Mouse (Mus musculus) megakaryocyte, embryonic 14.5 days (primary cell): ENCODE results near the gene Pkdcc.

Experiments used
- FLI1 ChIP-seq: IDR thresholded peaks from 2 replicates; pipeline ENCODE4 v1.6.1; 2012; ENCODE audit warnings: low read length, inconsistent platforms, mixed read lengths
- GATA1 ChIP-seq: IDR thresholded peaks from 3 replicates; pipeline ENCODE4 v1.6.1; 2012; ENCODE audit warnings: mixed read lengths, low read length, inconsistent platforms, borderline replicate concordance

DNA sequence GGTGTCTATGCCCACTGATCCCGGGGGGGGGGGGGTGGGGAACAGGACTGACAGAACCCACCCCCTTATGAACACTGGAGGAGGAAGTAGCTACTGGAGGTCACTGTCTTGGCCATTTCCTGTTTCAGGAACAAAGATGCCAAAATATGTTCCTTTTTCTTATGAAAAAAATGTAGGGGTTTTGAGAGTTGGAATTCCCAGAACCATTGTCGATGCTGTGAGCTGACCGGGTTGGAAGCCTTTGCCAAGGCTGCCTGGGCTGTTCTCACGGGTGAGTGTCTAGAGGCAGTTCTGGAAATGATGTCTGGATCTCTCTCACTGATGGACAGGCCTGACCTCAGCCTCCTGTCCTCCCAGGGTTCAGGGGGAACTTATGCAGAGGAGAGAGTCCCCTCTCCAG is 59.0 kb downstream of the Pkdcc start:
- no peak for TF ChIP-seq GATA1
- no peak for TF ChIP-seq FLI1
